In genomic region chr17:34347606-34348308, GRCm38 (mm10) we compare ENCODE assay signal across 8 mouse cellular contexts. TPM values are rescaled to one million over a fixed set of nuclear protein-coding genes. Genes with fewer than 3 reads are reported as not detected.
DNase-seq lines count a peak whose midpoint lies in the region; ATAC-seq and TF ChIP-seq lines count a peak whose summit lies in the region.

No protein-coding gene starts in this region.

- H3K9me3 ChIP-seq in CH12.LX (replicated peaks; ENCODE audit: low read length), result peaks cover 5% of the 10 kb centered on the region

- TF ChIP-seq POLR2A in CH12.LX (IDR thresholded peaks at IDR 0.05; ENCODE audit: low read depth, low read length), result peak; percentile 51; the same call in 1 of the 2 replicates

- TF ChIP-seq EP300 in CH12.LX (IDR thresholded peaks at IDR 0.05; ENCODE audit: low read length), result peak; percentile 93

- in situ Hi-C loops in CH12.LX (cut with MboI; ENCODE audit: low pct_ligation_motif_present, low pct_unique_long_range_greater_than_20kb, low sequenced_read_pairs), result loop anchor here (5.0 kb wide), 1 partner anchor 100 kb away; no protein-coding TSS in a partner anchor

- peak; percentile 85 for ATAC-seq in common myeloid progenitor, adult 5-6 weeks (replicated peaks; ENCODE audit: low read depth, poor library complexity, severe bottlenecking)

- no peak for TF ChIP-seq CTCF in gastrocnemius, adult 2 months (IDR thresholded peaks at IDR 0.05)
- TF ChIP-seq CTCF in CH12.LX (conservative IDR thresholded peaks at IDR 0.05 in 1 of 2, IDR thresholded peaks at IDR 0.05 in 1 of 2; ENCODE audit: low read depth in 2 of 2, low read length in 2 of 2), result no peak

- peaks cover 13 to 34% of the 10 kb centered on the region in 2 experiments for H3K36me3 ChIP-seq in CH12.LX (replicated peaks in 1 of 2; ENCODE audit: control insufficient read depth in 1 of 2, insufficient read depth in 1 of 2, low read length in 1 of 2)

- TF ChIP-seq RAD21 in CH12.LX (IDR thresholded peaks at IDR 0.05; ENCODE audit: low read depth, low read length), result no peak; the same call in 1 of the 2 replicates

- dilution Hi-C loops in CH12.LX (cut with MboI; ENCODE audit: extremely low pct_ligation_motif_present, extremely low pct_unique_long_range_greater_than_20kb, low sequenced_read_pairs), result no loop called here

- H3K27ac ChIP-seq in gastrocnemius, adult 2 months, result no peak overlapping the region
- H3K27ac ChIP-seq in CH12.LX (ENCODE audit: insufficient read depth, low read depth), result peak overlapping the region; percentile 79

- intact Hi-C loops in gastrocnemius, adult 2 months (cut with DNase I), result loop anchor here (10.0 kb wide), 1 partner anchor 93 kb away; the partner anchor contains the start of gene H2-Ab1
- intact Hi-C loops in gastrocnemius, postnatal 14 days (cut with DNase I; ENCODE audit: low total_unique reads), result no loop called here

- no peaks in the 10 kb centered on the region for H3K27me3 ChIP-seq in CH12.LX (replicated peaks)

- H3K4me1 ChIP-seq in CH12.LX (ENCODE audit: control insufficient read depth in 1 of 2, insufficient read depth in 2 of 2), result peaks cover 10 to 38% of the 10 kb centered on the region in 2 experiments; a peak in 3 of 4 replicates

- H3K4me3 ChIP-seq in gastrocnemius, adult 2 months, result no peak overlapping the region
- peak overlapping the region in 2 of 3 experiments; percentile 10 to 76 for H3K4me3 ChIP-seq in CH12.LX (replicated peaks in 1 of 3; ENCODE audit: low read depth in 2 of 3, low read length in 2 of 3, poor library complexity in 1 of 3)

- DNase-seq in gastrocnemius, adult 2 months, result peak; percentile 29
- no peak for DNase-seq in gastrocnemius, postnatal 14 days
- DNase-seq in CH12.LX (ENCODE audit: extremely low read depth), result peak; percentile 99
- DNase-seq in layer of hippocampus, postnatal 25 days (ENCODE audit: extremely low spot score in 1 of 2, low spot score in 1 of 2), result peak; percentile 19 to 56
- DNase-seq in right cerebral cortex, adult 18-20 months, result peak; percentile 20
- no peak for DNase-seq in retina, postnatal 1 day
- no peak for DNase-seq in cerebellum, adult 9-11 months

- peak overlapping the region; percentile 37 for H3K4me2 ChIP-seq in CH12.LX (ENCODE audit: insufficient read depth, low read depth, poor library complexity, severe bottlenecking)

- H3K79me2 ChIP-seq in CH12.LX (replicated peaks; ENCODE audit: control insufficient read depth, extremely low read depth, insufficient read depth, poor library complexity, severe bottlenecking), result peaks cover 21% of the 10 kb centered on the region

- H3K9ac ChIP-seq in CH12.LX (ENCODE audit: insufficient read depth, low read depth), result 0 out of 2 replicates have a peak overlapping the region, but pooled peaks have one; percentile 7

TF ChIP-seq in CH12.LX, 34 proteins besides CTCF, POLR2A, EP300 and RAD21 (continues in another document):
- TF ChIP-seq ZKSCAN1 (IDR thresholded peaks at IDR 0.05; ENCODE audit: borderline replicate concordance, low read depth, low read length), result peak; percentile 32; the same call in 1 of the 2 replicates
- TF ChIP-seq MEF2A (IDR thresholded peaks at IDR 0.05; ENCODE audit: borderline replicate concordance, low read depth, low read length), result peak; percentile 62
- peak; percentile 29 for TF ChIP-seq TCF12 (IDR thresholded peaks at IDR 0.05; ENCODE audit: low read depth, low read length)
- TF ChIP-seq MYC (IDR thresholded peaks at IDR 0.05; ENCODE audit: low read depth, low read length), result peak; percentile 55
- peak; percentile 17; the same call in 1 of the 2 replicates for TF ChIP-seq USF1 (IDR thresholded peaks at IDR 0.05; ENCODE audit: low read depth, low read length)
- peak; percentile 50; the same call in 1 of the 2 replicates for TF ChIP-seq NRF1 (IDR thresholded peaks at IDR 0.05; ENCODE audit: low read depth, low read length)
- TF ChIP-seq MAX (IDR thresholded peaks at IDR 0.05; ENCODE audit: low read length), result peak; percentile 67; the same call in 1 of the 2 replicates
- peak; percentile 20; the same call in 1 of the 2 replicates for TF ChIP-seq GABPA (IDR thresholded peaks at IDR 0.05; ENCODE audit: insufficient replicate concordance, low read depth, low read length)
- TF ChIP-seq ZMIZ1 (IDR thresholded peaks at IDR 0.05; ENCODE audit: low read depth, low read length), result no peak
- TF ChIP-seq ETS1 (conservative IDR thresholded peaks at IDR 0.05; ENCODE audit: low read depth, low read length), result peak; percentile 96
- peak; percentile 71 for TF ChIP-seq JUN (IDR thresholded peaks at IDR 0.05; ENCODE audit: insufficient read depth, low read depth, low read length)
- no peak for TF ChIP-seq POLR2AphosphoS2 (IDR thresholded peaks at IDR 0.05; ENCODE audit: low read depth, low read length)
- peak; percentile 6; the same call in 1 of the 2 replicates for TF ChIP-seq ZNF384 (IDR thresholded peaks at IDR 0.05; ENCODE audit: low read depth, low read length)
- no peak for TF ChIP-seq RCOR1 (conservative IDR thresholded peaks at IDR 0.05; ENCODE audit: low read depth, low read length)
- TF ChIP-seq HCFC1 (IDR thresholded peaks at IDR 0.05; ENCODE audit: low read depth, low read length), result peak; percentile 19; the same call in 1 of the 2 replicates
- peak; percentile 36; the same call in 1 of the 2 replicates for TF ChIP-seq ELF1 (IDR thresholded peaks at IDR 0.05; ENCODE audit: low read depth, low read length)
- TF ChIP-seq USF2 (conservative IDR thresholded peaks at IDR 0.05; ENCODE audit: low read depth, low read length), result no peak; the same call in 1 of the 2 replicates
- no peak; the same call in 1 of the 2 replicates for TF ChIP-seq NELFE (IDR thresholded peaks at IDR 0.05; ENCODE audit: low read depth, low read length)
- TF ChIP-seq JUND (conservative IDR thresholded peaks at IDR 0.05; ENCODE audit: low read depth, low read length), result peak; percentile 66
- TF ChIP-seq MAZ (IDR thresholded peaks at IDR 0.05; ENCODE audit: low read depth, low read length), result 0 out of 2 replicates have a peak, but pooled peaks have one; percentile 29
- TF ChIP-seq IRF4 (IDR thresholded peaks at IDR 0.05; ENCODE audit: low read depth, low read length), result peak; percentile 99
- peak; percentile 80; the same call in 1 of the 2 replicates for TF ChIP-seq TBP (conservative IDR thresholded peaks at IDR 0.05; ENCODE audit: low read depth, low read length)
- TF ChIP-seq E2F4 (IDR thresholded peaks at IDR 0.05; ENCODE audit: insufficient replicate concordance, low read depth, low read length), result no peak
- TF ChIP-seq MXI1 (IDR thresholded peaks at IDR 0.05; ENCODE audit: low read depth, low read length), result peak; percentile 72; the same call in 1 of the 2 replicates
- TF ChIP-seq ZC3H11A (IDR thresholded peaks at IDR 0.05; ENCODE audit: low read depth, low read length), result no peak
- TF ChIP-seq UBTF (IDR thresholded peaks at IDR 0.05; ENCODE audit: low read depth, low read length), result no peak
- peak; percentile 91 for TF ChIP-seq BHLHE40 (IDR thresholded peaks at IDR 0.05; ENCODE audit: low read depth, low read length)
- TF ChIP-seq MAFK (IDR thresholded peaks at IDR 0.05; ENCODE audit: insufficient replicate concordance, low read length), result peak; percentile 51; the same call in 1 of the 2 replicates
- TF ChIP-seq CHD1 (IDR thresholded peaks at IDR 0.05; ENCODE audit: low read depth, low read length), result no peak
- no peak; the same call in 1 of the 2 replicates for TF ChIP-seq SIN3A (IDR thresholded peaks at IDR 0.05; ENCODE audit: low read length)
- peak; percentile 99 for TF ChIP-seq CHD2 (IDR thresholded peaks at IDR 0.05; ENCODE audit: low read length)
- TF ChIP-seq PAX5 (IDR thresholded peaks at IDR 0.05; ENCODE audit: low read length), result no peak

RNA-seq across cellular contexts. Expression of gene Btnl2, which starts 6.9 kb away (rescaled TPM):
- under 1 TPM; 0.18 to 0.20 TPM for total RNA-seq in gastrocnemius, adult 2 months (2021)
- total RNA-seq in gastrocnemius, postnatal 14 days (2021), result under 1 TPM; 0.39 to 0.42 TPM
- total RNA-seq in CH12.LX (2012; rRNA removed) (1.1 and 1.2 TPM in 2 replicates), CH12.LX (2014; rRNA removed) (1.9 and 2.0 TPM in 2 replicates)
- 4.8 and 5.6 TPM in 2 replicates for polyA plus RNA-seq in CH12.LX (2012; ENCODE audit: insufficient read length, low read depth)
- total RNA-seq in common myeloid progenitor, adult 5-6 weeks (2017), result not detected in 2 replicates
- 1 to 10 TPM in 1 of 2 experiments, under 1 TPM in 1; 0.86 to 1.1 TPM for total RNA-seq in layer of hippocampus, postnatal 25 days (2021)

RNA-seq across cellular contexts. Expression of gene H2-Eb2, which starts 22.3 kb away (rescaled TPM):
- total RNA-seq in gastrocnemius, adult 2 months (2021), result not detected
- total RNA-seq in gastrocnemius, postnatal 14 days (2021), result not detected
- 5.8 and 6.8 TPM in 2 replicates for total RNA-seq in CH12.LX (2012; rRNA removed)
- 10.9 and 12.2 TPM in 2 replicates for total RNA-seq in CH12.LX (2014; rRNA removed)
- polyA plus RNA-seq in CH12.LX (2012; ENCODE audit: insufficient read length, low read depth), result 10.2 and 11.4 TPM in 2 replicates
- total RNA-seq in common myeloid progenitor, adult 5-6 weeks (2017), result not detected in 2 replicates
- not detected for total RNA-seq in layer of hippocampus, postnatal 25 days (2021)

RNA-seq across cellular contexts. Expression of gene Btnl1, which starts 29.2 kb away (rescaled TPM):
- not detected for total RNA-seq in gastrocnemius, adult 2 months (2021)
- not detected for total RNA-seq in gastrocnemius, postnatal 14 days (2021)
- total RNA-seq in CH12.LX (2012; rRNA removed), result 0.08 TPM in 1 of 2 replicates, not detected in the other
- total RNA-seq in CH12.LX (2014; rRNA removed), result 0.14 TPM in 1 of 2 replicates, not detected in the other
- polyA plus RNA-seq in CH12.LX (2012; ENCODE audit: insufficient read length, low read depth), result 0.11 TPM in 1 of 2 replicates, not detected in the other
- not detected in 2 replicates for total RNA-seq in common myeloid progenitor, adult 5-6 weeks (2017)
- total RNA-seq in layer of hippocampus, postnatal 25 days (2021), result not detected

RNA-seq across cellular contexts. Expression of gene H2-Eb1, which starts 42.1 kb away (rescaled TPM):
- 1 to 10 TPM; 3.4 to 4.9 TPM for total RNA-seq in gastrocnemius, adult 2 months (2021)
- 1 to 10 TPM; 2.8 to 3.7 TPM for total RNA-seq in gastrocnemius, postnatal 14 days (2021)
- 574 and 629 TPM in 2 replicates for total RNA-seq in CH12.LX (2012; rRNA removed)
- 511 and 534 TPM in 2 replicates for total RNA-seq in CH12.LX (2014; rRNA removed)
- polyA plus RNA-seq in CH12.LX (2012; ENCODE audit: insufficient read length, low read depth), result 898 and 899 TPM in 2 replicates
- 17.3 and 17.9 TPM in 2 replicates for total RNA-seq in common myeloid progenitor, adult 5-6 weeks (2017)
- total RNA-seq in layer of hippocampus, postnatal 25 days (2021), result 1 to 10 TPM; 1.0 to 1.6 TPM

RNA-seq across cellular contexts. Expression of gene BC051142, which starts 50.9 kb away (rescaled TPM):
- total RNA-seq in gastrocnemius, adult 2 months (2021), result under 1 TPM in 1 of 2 experiments, not detected in 1; 0.43 TPM
- under 1 TPM in 1 of 2 experiments, not detected in 1; 0.21 TPM for total RNA-seq in gastrocnemius, postnatal 14 days (2021)
- total RNA-seq in CH12.LX (2012; rRNA removed) (not detected in 2 replicates), CH12.LX (2014; rRNA removed) (0.28 TPM in 1 of 2 replicates, not detected in the other)
- 0.83 and 1.0 TPM in 2 replicates for polyA plus RNA-seq in CH12.LX (2012; ENCODE audit: insufficient read length, low read depth)
- total RNA-seq in common myeloid progenitor, adult 5-6 weeks (2017), result 4.2 and 6.4 TPM in 2 replicates
- 1 to 10 TPM; 3.3 to 4.0 TPM for total RNA-seq in layer of hippocampus, postnatal 25 days (2021)

Comparison
In these comparisons a context has a peak if more than half of its experiments do, and no peak if none do; other contexts are left out.
1. DNase-seq: peak in gastrocnemius, adult 2 months (single experiment), CH12.LX (single experiment), layer of hippocampus, postnatal 25 days (2 of 2) and right cerebral cortex, adult 18-20 months (single experiment); none in gastrocnemius, postnatal 14 days (single experiment), retina, postnatal 1 day (single experiment) and cerebellum, adult 9-11 months (single experiment).